Mouse (Mus musculus) hematopoietic stem cell, adult 5-6 weeks (primary cell): ENCODE results near the gene Olfr657. TPM values are rescaled to one million over a fixed set of nuclear protein-coding genes. Genes with fewer than 3 reads are reported as not detected.

ENCODE experiments used
- ATAC-seq, 2 experiments: fragments of 125-278 bp in 1 of 2; replicated peaks in 1 of 2; 2 replicates each; pipeline ENCODE4 v1.8.0; 2016 to 2017; ENCODE audit warnings: inconsistent platforms in 2 of 2, mild to moderate bottlenecking in 2 of 2, moderate number of reproducible peaks in 2 of 2, low read depth in 1 of 2, moderate TSS enrichment in 1 of 2; ENCODE audit not compliant: low FRiP score in 2 of 2, poor library complexity in 2 of 2, severe bottlenecking in 2 of 2, insufficient read depth in 1 of 2, low TSS enrichment in 1 of 2
- total RNA-seq: library from RNA; stranded (forward); fragments of 172-1452, 232-1000 nt; gene quantifications from 2 replicates; pipeline ENCODE4 v1.2.3, GENCODE M21; 2017

Olfr657 gene
- not detected in 2 replicates for total RNA-seq

DNA sequence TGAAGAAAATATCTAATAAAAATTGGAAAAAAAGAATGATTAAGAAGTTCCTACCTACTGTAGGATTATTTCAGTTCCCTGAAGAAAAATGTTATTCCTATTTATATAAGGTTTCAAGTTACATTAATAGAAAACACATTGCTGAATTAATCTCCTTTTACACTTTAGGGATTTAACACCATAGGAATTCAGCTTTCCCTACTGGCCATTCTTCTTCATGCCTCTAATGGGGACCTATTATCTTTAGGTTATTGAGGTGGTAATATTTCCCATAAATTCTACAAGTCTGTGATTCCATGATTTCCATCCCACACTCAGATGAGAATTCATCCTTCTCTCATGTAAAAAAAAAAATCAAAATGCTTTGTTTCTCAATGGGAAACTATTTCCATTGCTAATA, at the start of gene Olfr657:
Gene Olfr657 (plus strand): TSS at position 301 of the 400 bp plus-strand sequence.
- ATAC-seq, result no peak

DNA sequence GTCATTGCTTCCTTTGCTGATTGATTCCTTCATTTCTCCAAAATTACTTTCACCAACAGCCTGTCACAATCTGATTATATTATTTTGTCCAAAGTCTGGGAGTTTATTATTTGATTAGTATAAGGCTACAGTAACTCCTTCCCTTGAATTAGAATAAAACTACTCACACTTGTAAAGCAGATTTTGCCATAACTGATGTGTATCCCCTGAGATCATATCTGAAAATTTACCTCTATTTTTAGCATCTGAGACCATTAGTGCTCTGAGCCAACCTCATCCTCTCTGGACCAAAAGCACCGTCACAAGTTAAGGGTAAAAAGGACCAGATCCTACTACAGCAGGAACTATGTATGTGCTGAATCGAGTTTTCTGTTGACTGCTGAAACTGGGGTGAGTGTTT, 47.6 kb upstream of the Olfr657 start, which contains the start of gene Olfr653:
Gene Olfr653 (plus strand): TSS at position 301 of the 400 bp plus-strand sequence.
- ATAC-seq, result no peak

DNA sequence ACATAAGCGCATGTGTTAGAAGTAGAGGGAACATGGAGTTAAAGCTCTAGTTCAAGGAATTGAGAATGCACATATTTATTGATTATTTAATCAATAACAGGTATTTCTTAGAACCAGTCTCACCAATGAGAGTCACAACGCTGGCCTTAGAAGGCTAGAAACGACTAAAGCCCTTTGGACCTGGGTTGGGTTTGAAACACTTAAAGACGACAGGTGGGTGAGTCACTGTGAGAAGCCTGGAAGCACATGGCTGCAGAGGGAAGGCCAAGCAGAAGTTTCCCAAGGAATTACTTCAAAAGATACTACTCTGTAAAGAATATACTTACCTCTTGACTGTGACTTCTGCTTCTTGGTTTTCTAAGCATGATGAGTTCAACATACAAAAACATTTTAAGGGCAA, 43.7 kb upstream of the Olfr657 start:
- no peak for ATAC-seq

DNA sequence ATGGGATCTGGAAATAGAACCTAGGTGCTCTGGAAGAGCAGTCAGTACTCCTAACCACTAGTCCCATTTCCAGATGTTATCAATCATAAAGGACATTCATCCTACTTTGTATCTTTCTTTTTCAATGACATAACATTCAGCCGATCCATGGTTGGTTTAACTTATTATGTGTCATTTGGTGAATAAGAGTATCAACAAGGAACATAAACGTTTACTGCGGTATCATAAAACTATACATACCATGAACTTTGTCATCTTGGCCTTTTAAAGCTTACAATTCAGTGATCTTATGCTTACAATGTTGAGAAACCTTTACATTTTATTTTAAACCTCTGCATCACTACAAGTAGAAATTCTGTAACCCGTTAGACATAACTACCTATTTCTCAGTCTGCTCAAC, 43.2 kb upstream of the Olfr657 start:
- ATAC-seq, result no peak

DNA sequence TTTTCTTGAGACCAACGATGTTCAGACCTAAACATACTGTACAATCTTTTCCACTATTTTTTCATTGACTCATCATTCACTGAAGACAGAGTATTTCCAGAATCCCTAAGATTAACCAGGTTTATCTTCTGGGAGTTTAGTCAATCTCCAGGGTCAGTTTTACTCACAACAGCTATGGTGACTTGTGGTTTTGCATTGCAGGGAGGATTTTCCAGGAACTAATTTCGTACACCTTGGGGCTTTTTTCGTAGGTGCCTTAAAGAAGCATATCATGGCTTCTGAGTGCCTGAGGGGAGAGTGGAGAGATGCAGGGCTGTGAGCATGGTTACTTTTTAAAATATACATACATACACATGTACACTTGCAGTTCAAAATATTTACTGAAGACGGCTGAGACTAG, 37.9 kb upstream of the Olfr657 start, which contains the start of gene Olfr654:
Gene Olfr654 (plus strand): TSS at position 301 of the 400 bp plus-strand sequence.
- no peak for ATAC-seq

DNA sequence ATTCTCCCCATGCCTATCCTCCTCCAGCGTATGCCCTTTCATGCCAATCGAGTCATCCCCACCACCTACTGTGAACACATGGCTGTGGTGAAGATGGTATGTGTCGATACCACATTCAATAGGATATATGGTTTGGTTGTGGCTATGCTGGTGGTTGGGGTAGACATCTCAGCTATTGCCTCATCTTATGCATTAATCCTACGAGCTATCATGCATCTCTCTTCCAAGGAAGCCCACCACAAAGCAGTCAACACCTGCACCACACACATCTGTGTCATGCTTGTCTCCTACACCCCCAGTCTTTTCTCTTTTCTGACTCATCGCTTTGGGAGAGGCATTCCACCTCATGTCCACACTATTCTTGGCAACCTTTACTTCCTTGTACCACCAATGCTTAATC, 36.3 kb upstream of the Olfr657 start:
- no peak for ATAC-seq

DNA sequence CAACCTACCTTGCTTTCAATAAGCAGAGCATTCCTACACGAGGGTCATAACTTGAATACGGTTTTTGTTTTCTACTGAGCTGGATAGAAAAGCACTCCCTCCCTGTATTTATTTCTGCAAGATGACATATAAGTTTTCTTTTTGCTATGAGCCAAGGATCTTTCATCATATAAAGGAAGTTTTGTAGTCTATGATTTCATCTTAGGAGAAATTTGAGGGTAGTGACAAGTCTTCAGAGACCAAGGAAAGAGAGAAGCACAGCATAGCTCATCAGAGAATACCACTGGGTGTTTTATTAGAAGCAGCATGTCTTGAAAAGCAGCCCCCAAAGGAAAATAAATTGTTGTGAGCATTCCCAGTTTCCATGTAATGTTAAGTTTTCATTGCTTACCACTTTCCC, 22.9 kb upstream of the Olfr657 start, which contains the start of gene Olfr655:
Gene Olfr655 (minus strand): TSS at position 101 of the 400 bp plus-strand sequence.
- no peak for ATAC-seq

DNA sequence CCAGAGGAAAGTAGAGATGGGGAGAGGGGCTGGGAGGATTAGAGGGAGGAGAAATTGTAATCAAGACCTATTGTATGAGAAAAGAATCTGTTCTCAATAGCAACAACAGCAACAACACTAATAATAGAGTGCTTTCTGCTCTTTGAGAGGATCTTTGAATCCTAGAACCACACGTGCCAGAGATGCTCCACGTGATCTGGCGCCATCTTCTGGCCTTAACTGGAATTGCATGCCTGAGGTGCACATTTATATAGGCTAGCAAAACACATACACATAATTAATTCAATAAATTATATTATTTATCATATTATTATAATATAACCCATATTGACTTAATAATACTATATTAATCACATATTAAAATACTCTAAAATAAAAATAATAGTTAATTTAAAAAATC, 21.4 kb upstream of the Olfr657 start:
- ATAC-seq, result peak; percentile 56 to 74; a peak in 3 of 4 replicates

DNA sequence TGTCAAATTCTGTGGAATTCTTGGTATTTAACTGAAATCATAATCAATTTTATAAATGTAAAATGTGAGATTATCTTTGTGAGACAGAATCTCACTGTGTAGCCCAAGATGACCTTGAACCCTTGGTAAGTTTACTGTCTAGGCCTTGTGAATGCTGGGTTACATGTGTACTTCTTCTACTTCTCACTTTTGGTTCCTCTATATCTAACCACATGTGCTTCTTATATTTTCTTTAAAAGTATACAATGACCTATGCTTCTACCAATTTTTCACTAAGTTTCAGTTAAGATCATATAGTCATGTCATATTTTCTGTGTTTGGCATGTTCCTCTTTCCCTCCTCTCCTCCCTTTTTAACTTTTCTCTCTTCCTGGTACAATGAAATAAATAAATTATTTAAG, 19.9 kb upstream of the Olfr657 start:
- ATAC-seq, result no peak

DNA sequence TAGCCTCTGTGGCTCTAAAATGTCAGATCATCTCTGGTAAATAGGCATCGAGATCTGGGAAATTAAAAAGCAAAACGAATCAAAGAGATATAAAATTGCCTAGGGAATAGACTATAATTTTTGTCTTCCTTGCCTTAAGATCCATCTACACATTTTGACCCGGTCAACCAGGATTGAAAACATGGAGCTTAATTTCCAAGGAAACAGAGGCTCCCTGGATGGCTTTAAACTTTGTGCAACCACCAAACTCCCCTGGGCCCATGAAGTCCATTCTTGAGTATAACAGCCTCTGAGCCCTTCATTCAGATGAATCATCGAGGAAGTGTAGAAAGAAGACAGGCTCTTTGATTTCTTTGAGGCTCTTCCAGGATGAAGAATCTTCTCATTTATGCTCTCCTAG, 10.9 kb upstream of the Olfr657 start, which contains the start of gene Olfr656:
Gene Olfr656 (plus strand): TSS at position 301 of the 400 bp plus-strand sequence.
- no peak for ATAC-seq

DNA sequence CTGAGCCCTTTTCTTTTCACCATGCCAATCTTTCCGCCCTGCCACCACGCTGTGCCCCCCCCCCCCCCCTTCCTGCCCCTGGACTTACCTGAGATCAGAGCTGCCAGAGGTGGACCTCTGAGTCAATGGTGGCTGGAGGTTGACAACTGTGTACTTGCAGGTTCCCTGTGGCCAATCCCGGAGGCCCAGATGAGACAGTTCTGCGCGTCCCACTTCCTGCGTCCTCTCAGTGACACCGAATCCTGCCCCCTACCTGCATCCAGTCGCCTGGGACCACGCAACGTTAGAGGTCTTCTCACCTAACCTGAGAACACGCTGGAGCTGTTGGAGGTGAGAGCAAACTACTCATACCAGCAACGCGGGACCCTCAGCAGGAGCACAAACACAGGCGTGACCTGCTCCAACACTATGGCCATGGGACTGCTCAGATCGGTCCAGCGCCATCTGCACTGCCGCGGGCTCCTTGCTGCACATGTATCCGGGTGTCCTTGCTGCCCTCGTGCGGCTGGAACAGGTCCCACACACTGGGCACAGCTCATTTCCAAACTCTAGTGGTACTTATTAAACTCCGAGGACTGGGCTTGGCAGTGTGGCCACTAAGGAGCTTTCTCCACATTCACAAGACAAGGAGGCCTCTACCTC, 22.4 kb downstream of the Olfr657 start, which contains the start of gene Olfr658:
Gene Olfr658 (minus strand): TSS at position 465 of the 642 bp plus-strand sequence.
- ATAC-seq, result peak; percentile 100

DNA sequence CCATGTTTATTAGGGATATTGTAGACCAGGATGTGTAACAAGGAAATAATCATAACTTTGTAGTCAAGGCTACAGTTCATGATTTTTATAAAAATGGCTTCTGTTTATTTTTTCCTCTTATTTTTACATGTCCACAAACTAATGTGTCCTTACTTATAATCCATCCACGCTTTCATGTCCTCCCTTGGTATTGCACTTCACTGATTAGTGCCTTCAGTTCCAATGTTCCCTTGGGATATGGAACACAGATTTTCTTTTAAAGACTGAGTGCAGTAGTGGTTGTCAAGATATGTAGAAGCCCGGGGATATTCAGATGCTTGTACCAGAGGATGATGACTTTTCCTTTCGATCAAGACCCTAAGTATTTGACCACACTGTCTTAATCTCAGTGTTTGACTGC, 41.9 kb downstream of the Olfr657 start, which contains the start of gene Olfr659:
Gene Olfr659 (plus strand): TSS at position 301 of the 400 bp plus-strand sequence.
- ATAC-seq, result no peak

DNA sequence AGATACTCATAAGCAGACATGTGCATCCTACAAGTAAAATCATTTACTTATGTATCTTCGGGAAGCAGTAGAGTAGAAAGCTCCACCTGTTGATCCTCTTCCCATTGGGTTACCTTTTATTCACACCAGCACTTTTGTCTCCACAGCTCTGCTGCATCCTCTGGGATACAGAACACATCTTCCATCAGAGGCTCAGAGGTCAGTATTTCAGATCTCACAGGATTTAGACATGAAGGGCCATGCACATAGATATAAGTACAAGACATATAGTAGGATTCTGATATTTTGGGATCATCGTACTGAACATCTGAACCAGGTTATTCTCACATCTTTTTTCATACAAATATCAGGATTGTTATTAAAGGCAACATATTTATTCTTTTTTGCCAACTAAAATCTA, 61.6 kb downstream of the Olfr657 start, which contains the start of gene Olfr661:
Gene Olfr661 (plus strand): TSS at position 301 of the 400 bp plus-strand sequence.
- ATAC-seq, result no peak

Other genes with a start within 250 kb of the Olfr657 start
- gene Trim30c, start 224.0 kb upstream of the Olfr657 start, total RNA-seq, result 2.8 and 5.3 TPM in 2 replicates
- 57.1 and 71.2 TPM in 2 replicates for gene Trim30a, start 159.6 kb upstream of the Olfr657 start, total RNA-seq
- gene Trim30d, start 116.9 kb upstream of the Olfr657 start, total RNA-seq, result 30.3 and 43.8 TPM in 2 replicates
- not detected in 2 replicates for gene Olfr651, start 74.7 kb upstream of the Olfr657 start, total RNA-seq
- not detected in 2 replicates for gene Olfr652, start 63.9 kb upstream of the Olfr657 start, total RNA-seq
- gene Olfr653, start 47.5 kb upstream of the Olfr657 start, total RNA-seq, result not detected in 2 replicates
- not detected in 2 replicates for gene Olfr654, start 37.8 kb upstream of the Olfr657 start, total RNA-seq
- gene Olfr655, start 23.0 kb upstream of the Olfr657 start, total RNA-seq, result not detected in 2 replicates
- not detected in 2 replicates for gene Olfr656, start 10.8 kb upstream of the Olfr657 start, total RNA-seq
- gene Olfr658, start 22.5 kb downstream of the Olfr657 start, total RNA-seq, result 0.45 and 0.81 TPM in 2 replicates
- gene Olfr659, start 42.0 kb downstream of the Olfr657 start, total RNA-seq, result not detected in 2 replicates
- not detected in 2 replicates for gene Olfr661, start 61.7 kb downstream of the Olfr657 start, total RNA-seq
- gene Usp17le, start 152.7 kb downstream of the Olfr657 start, total RNA-seq, result not detected in 2 replicates
- not detected in 2 replicates for gene Usp17lb, start 217.8 kb downstream of the Olfr657 start, total RNA-seq
- not detected in 2 replicates for gene Usp17la, start 232.2 kb downstream of the Olfr657 start, total RNA-seq